Comparison of ENCODE assay signal across 18 mouse cellular contexts in genomic region chr17:74122944-74123343, GRCm38 (mm10).
DNase-seq lines count a peak whose midpoint lies in the region; ATAC-seq and TF ChIP-seq lines count a peak whose summit lies in the region.
"Had no signal": no experiment of that assay in that cellular context is flagged by ENCODE, and none has a peak within 500 bp of the region (broad histone marks: within the 10 kb centered on the region; RNA-seq: fewer than 3 reads in every experiment).

No protein-coding gene starts in this region.

- POLR2A ChIA-PET in Patski (lab: Charles Lee): no interaction called here

- peak; percentile 10 for DNase-seq in 3T3-L1 (ENCODE audit: low read depth, low spot score)
- no peak for DNase-seq in Patski (ENCODE audit: low read depth, low spot score)
- DNase-seq in thymus, adult 2 months: no peak
- no peak for DNase-seq in lung, postnatal 10 days
- DNase-seq: adrenal gland, postnatal 25 days; cerebellum, adult 11 months; cerebellum, adult 8-10 months; cerebellum, postnatal 14 days; gastrocnemius, postnatal 14 days; heart, postnatal 10 days; heart, postnatal 4 days had no signal

- H3K36me3 ChIP-seq in macrophage (ENCODE audit: inconsistent target): no peaks in the 10 kb centered on the region
- H3K36me3 ChIP-seq in thymus, adult 2 months (ENCODE audit: control insufficient read depth, insufficient read depth, low read length): no peaks in the 10 kb centered on the region
- H3K36me3 ChIP-seq: embryonic facial prominence, embryonic 12.5 days; forebrain, embryonic 15.5 days; hindbrain, embryonic 13.5 days had no signal

- peaks cover 9% of the 10 kb centered on the region for H3K27me3 ChIP-seq in Patski
- H3K27me3 ChIP-seq in thymus, adult 2 months (ENCODE audit: control insufficient read depth, insufficient read depth, low read length): no peaks in the 10 kb centered on the region
- H3K27me3 ChIP-seq: embryonic facial prominence, embryonic 12.5 days; forebrain, embryonic 15.5 days; hindbrain, embryonic 13.5 days had no signal

- no peaks in the 10 kb centered on the region for H3K4me1 ChIP-seq in thymus, adult 2 months (replicated peaks; ENCODE audit: control insufficient read depth, insufficient read depth, low read length)
- H3K4me1 ChIP-seq: embryonic facial prominence, embryonic 12.5 days; forebrain, embryonic 15.5 days; hindbrain, embryonic 13.5 days had no signal

- TF ChIP-seq POLR2A in thymus, adult 2 months (IDR thresholded peaks at IDR 0.05; ENCODE audit: control insufficient read depth, extremely low read depth, insufficient read depth, low read length, poor library complexity): no peak

- CTCF ChIA-PET in Patski (lab: Charles Lee): no interaction called here

- in situ Hi-C loops in Patski (cut with MboI; ENCODE audit: low pct_unique_long_range_greater_than_20kb): no loop called here

- peak; percentile 35 for ATAC-seq in Patski
- peak; percentile 71; the same call in 1 of the 2 replicates for ATAC-seq in neutrophil, adult 5-6 weeks (ENCODE audit: extremely low read depth, insufficient number of reproducible peaks, low FRiP score, poor library complexity, severe bottlenecking)
- no peak for ATAC-seq in cerebellum, adult (ENCODE audit: insufficient number of reproducible peaks, low FRiP score, low TSS enrichment)
- ATAC-seq: forebrain, embryonic 15.5 days; hindbrain, postnatal 0 days had no signal

- H3K4me3 ChIP-seq in macrophage (ENCODE audit: inconsistent target): no peak overlapping the region
- no peak overlapping the region for H3K4me3 ChIP-seq in thymus, adult 2 months (ENCODE audit: control insufficient read depth, insufficient read depth, low read length)
- H3K4me3 ChIP-seq: embryonic facial prominence, embryonic 12.5 days; forebrain, embryonic 15.5 days; hindbrain, embryonic 13.5 days had no signal

- 17% methylated on average over 1 of the region's 1 CpGs for WGBS in macrophage (ENCODE audit: missing documents)
- WGBS in thymus, adult 2 months: 84% methylated on average over 1 of the region's 1 CpGs

- peak overlapping the region; percentile 25; the same call in 1 of the 2 replicates for H3K27ac ChIP-seq in macrophage
- H3K27ac ChIP-seq in thymus, adult 2 months (ENCODE audit: control insufficient read depth, insufficient read depth, low read length): no peak overlapping the region
- H3K27ac ChIP-seq: embryonic facial prominence, embryonic 12.5 days; forebrain, embryonic 15.5 days; hindbrain, embryonic 13.5 days; hindbrain, postnatal 0 days had no signal

- no peak for TF ChIP-seq CTCF in Patski (IDR thresholded peaks at IDR 0.05)
- no peak for TF ChIP-seq CTCF in thymus, adult 2 months (IDR thresholded peaks at IDR 0.05; ENCODE audit: borderline replicate concordance, control insufficient read depth, extremely low read depth, insufficient read depth, low read length, poor library complexity)

- no peaks in the 10 kb centered on the region for H3K79me2 ChIP-seq in macrophage (ENCODE audit: inconsistent target)
